Mouse (Mus musculus) left cerebral cortex, adult 9 months (tissue): ENCODE data around the gene Dach2.
"Not testable (repeated sequence)": the region's sequence is repeated elsewhere in the genome, so short reads cannot be mapped to it uniquely, and the experiment has no call there.

Experiments
- DNase-seq, 2 experiments: peaks; one replicate each; pipeline ENCODE4 v3.0.0; 2022; ENCODE audit warnings: low spot score in 2 of 2

Dach2 gene

GRCm38 (mm10) chrX:113297404-113297803 is at the start of gene Dach2:
Dach2 (plus strand) TSS chrX:113297510.
- DNase-seq = no peak

- DNase-seq = not testable (repeated sequence)
Measured at GRCm38 (mm10) chrX:113252427-113252826, 44.9 kb upstream of the Dach2 start.

- DNase-seq = peak in 1 of 2 experiments; percentile 2
Measured at GRCm38 (mm10) chrX:113298031-113298430, 721 bp downstream of the Dach2 start.

GRCm38 (mm10) chrX:113298468-113298867 is 1.2 kb downstream of the Dach2 start:
- DNase-seq = no peak

GRCm38 (mm10) chrX:113304323-113304722 is 7.0 kb downstream of the Dach2 start:
- DNase-seq = no peak

- no peak for DNase-seq
Measured at GRCm38 (mm10) chrX:113338143-113338542, 40.8 kb downstream of the Dach2 start.

GRCm38 (mm10) chrX:113394417-113394816 is 97.1 kb downstream of the Dach2 start:
- no peak for DNase-seq

- DNase-seq = no peak
Measured at GRCm38 (mm10) chrX:113408756-113409155, 111.4 kb downstream of the Dach2 start.

GRCm38 (mm10) chrX:113421517-113422187 is 124.3 kb downstream of the Dach2 start:
- no peak for DNase-seq

- no peak for DNase-seq
Measured at GRCm38 (mm10) chrX:113482131-113482530, 184.8 kb downstream of the Dach2 start.

- no peak for DNase-seq
Measured at GRCm38 (mm10) chrX:113545106-113545505, 247.8 kb downstream of the Dach2 start.

- DNase-seq = no peak
Measured at GRCm38 (mm10) chrX:113563897-113564296, 266.6 kb downstream of the Dach2 start.

GRCm38 (mm10) chrX:113666069-113666468 is 368.8 kb downstream of the Dach2 start:
- no peak for DNase-seq

GRCm38 (mm10) chrX:113687163-113687562 is 389.9 kb downstream of the Dach2 start:
- DNase-seq = no peak

- DNase-seq = no peak
Measured at GRCm38 (mm10) chrX:113712363-113712762, 415.1 kb downstream of the Dach2 start.

- no peak for DNase-seq
Measured at GRCm38 (mm10) chrX:113724124-113724523, 426.8 kb downstream of the Dach2 start.

- DNase-seq = no peak
Measured at GRCm38 (mm10) chrX:113747122-113747521, 449.8 kb downstream of the Dach2 start.

- no peak for DNase-seq
Measured at GRCm38 (mm10) chrX:113792264-113792663, 495.0 kb downstream of the Dach2 start.

GRCm38 (mm10) chrX:113810369-113810768 is 513.1 kb downstream of the Dach2 start:
- no peak for DNase-seq

- DNase-seq = no peak
Measured at GRCm38 (mm10) chrX:113826810-113827209, 529.5 kb downstream of the Dach2 start.

GRCm38 (mm10) chrX:113833062-113833461 is 535.8 kb downstream of the Dach2 start:
- DNase-seq = no peak

GRCm38 (mm10) chrX:113867835-113868495 is 570.7 kb downstream of the Dach2 start:
- no peak for DNase-seq
